Mouse (Mus musculus) myocyte (in vitro differentiated cells): ENCODE results near the gene Met.

ENCODE experiments used
- CEBPB ChIP-seq: IDR thresholded peaks from 2 replicates; pipeline ENCODE4 v1.6.1; 2011; ENCODE audit warnings: mild to moderate bottlenecking, moderate library complexity; ENCODE audit not compliant: poor library complexity, insufficient read depth, severe bottlenecking
- E2F4 ChIP-seq: IDR thresholded peaks from one replicate; pipeline ENCODE4 v1.6.1; 2011; ENCODE audit warnings: mild to moderate bottlenecking, control low read depth, moderate library complexity; ENCODE audit not compliant: insufficient read depth
- MAX ChIP-seq: IDR thresholded peaks from one replicate; pipeline ENCODE4 v1.6.1; 2011; ENCODE audit warnings: low read depth, mild to moderate bottlenecking, control low read depth
- MYOD1 ChIP-seq, 3 experiments: IDR thresholded peaks; one replicate each; pipeline ENCODE4 v1.6.1; 2011; ENCODE audit warnings: control low read depth in 2 of 3, low read depth in 2 of 3, mild to moderate bottlenecking in 2 of 3, moderate library complexity in 1 of 3; ENCODE audit not compliant: insufficient read length in 2 of 3, control insufficient read depth in 1 of 3
- MYOG ChIP-seq, 3 experiments: IDR thresholded peaks; one replicate each; pipeline ENCODE4 v1.6.1; 2011; ENCODE audit warnings: control low read depth in 2 of 3, low read depth in 2 of 3, mild to moderate bottlenecking in 2 of 3; ENCODE audit not compliant: insufficient read length in 2 of 3, control insufficient read depth in 1 of 3, insufficient read depth in 1 of 3
- POLR2A ChIP-seq: IDR thresholded peaks from one replicate; pipeline ENCODE4 v1.6.1; 2011; ENCODE audit warnings: low read depth, mild to moderate bottlenecking, control low read depth, moderate library complexity; ENCODE audit not compliant: insufficient read length
- POLR2AphosphoS2 ChIP-seq: IDR thresholded peaks from one replicate; pipeline ENCODE4 v1.6.1; 2011; ENCODE audit warnings: low read depth, control low read depth; ENCODE audit not compliant: insufficient read length
- REST ChIP-seq: IDR thresholded peaks from one replicate; pipeline ENCODE4 v1.6.1; 2011; ENCODE audit warnings: mild to moderate bottlenecking, control low read depth, moderate library complexity; ENCODE audit not compliant: insufficient read depth, insufficient read length
- SRF ChIP-seq: IDR thresholded peaks from one replicate; pipeline ENCODE4 v1.6.1; 2011; ENCODE audit warnings: low read depth; ENCODE audit not compliant: control insufficient read depth, insufficient read length
- TCF12 ChIP-seq: IDR thresholded peaks from one replicate; pipeline ENCODE4 v1.6.1; 2011; ENCODE audit warnings: mild to moderate bottlenecking, control low read depth; ENCODE audit not compliant: poor library complexity, insufficient read depth, severe bottlenecking
- USF1 ChIP-seq: IDR thresholded peaks from one replicate; pipeline ENCODE4 v1.6.1; 2011; ENCODE audit warnings: low read depth, mild to moderate bottlenecking, control low read depth, moderate library complexity

- TF ChIP-seq USF1 (no peak), MYOG (IDR thresholded peaks at IDR 0.05; ENCODE audit: control insufficient read depth in 1 of 3, insufficient read depth in 1 of 3, insufficient read length in 2 of 3, low read depth in 2 of 3) (no peak), POLR2A (no peak), MAX (no peak), E2F4 (no peak), POLR2AphosphoS2 (no peak), TCF12 (no peak), MYOD1 (IDR thresholded peaks at IDR 0.05; ENCODE audit: control insufficient read depth in 1 of 3, insufficient read length in 2 of 3, low read depth in 2 of 3) (peak in 1 of 3 experiments; percentile 3), CEBPB (no peak), REST (no peak), SRF (no peak)
These were observed 4.0 kb upstream of the Met start for GRCm38 (mm10) chr6:17459561-17459960.
